Mouse (Mus musculus) fibroblast of lung, adult 2 months (primary cell): ENCODE measurements at regions not wholly inside any gene's neighbourhood (a gene's known extent, or its start where the extent isn't known, plus 50 kb on each side); places are given as distances from the start of the nearest gene placed in this dataset.

Experiments
- DNase-seq: peaks from one replicate; pipeline ENCODE4 v3.0.0-alpha.2; 2011; ENCODE audit warnings: low read depth

DNA sequence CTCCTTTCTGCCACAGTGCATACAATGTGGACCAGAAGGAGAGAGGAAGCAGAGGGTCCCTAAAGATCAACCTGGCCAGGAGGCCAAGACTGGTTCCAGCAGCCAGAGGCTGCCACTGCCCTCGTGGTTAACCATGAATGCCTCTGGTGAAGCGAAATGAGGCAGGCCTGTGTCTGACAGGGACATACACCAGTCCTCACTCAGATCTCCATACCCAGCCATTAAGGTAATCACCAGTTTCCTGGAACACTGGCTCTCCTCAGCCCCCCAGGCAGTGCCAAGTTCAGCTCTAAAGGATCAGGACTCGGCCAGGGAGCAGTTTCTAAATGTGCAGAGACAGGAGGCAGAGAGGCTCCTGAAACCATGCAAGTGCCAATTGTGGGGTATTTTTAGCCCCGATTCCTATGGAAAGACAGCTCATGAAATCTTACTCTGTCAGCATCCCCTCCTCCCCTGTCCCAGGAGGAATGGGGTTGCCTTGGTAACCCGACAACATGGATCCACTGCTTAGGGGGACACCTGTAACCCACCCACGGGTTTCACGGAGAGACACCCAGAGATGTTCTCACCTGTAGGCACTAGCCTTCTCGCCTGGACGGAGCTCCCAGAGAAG is 103.6 kb downstream of the Ier5 start:
- DNase-seq = no peak

DNA sequence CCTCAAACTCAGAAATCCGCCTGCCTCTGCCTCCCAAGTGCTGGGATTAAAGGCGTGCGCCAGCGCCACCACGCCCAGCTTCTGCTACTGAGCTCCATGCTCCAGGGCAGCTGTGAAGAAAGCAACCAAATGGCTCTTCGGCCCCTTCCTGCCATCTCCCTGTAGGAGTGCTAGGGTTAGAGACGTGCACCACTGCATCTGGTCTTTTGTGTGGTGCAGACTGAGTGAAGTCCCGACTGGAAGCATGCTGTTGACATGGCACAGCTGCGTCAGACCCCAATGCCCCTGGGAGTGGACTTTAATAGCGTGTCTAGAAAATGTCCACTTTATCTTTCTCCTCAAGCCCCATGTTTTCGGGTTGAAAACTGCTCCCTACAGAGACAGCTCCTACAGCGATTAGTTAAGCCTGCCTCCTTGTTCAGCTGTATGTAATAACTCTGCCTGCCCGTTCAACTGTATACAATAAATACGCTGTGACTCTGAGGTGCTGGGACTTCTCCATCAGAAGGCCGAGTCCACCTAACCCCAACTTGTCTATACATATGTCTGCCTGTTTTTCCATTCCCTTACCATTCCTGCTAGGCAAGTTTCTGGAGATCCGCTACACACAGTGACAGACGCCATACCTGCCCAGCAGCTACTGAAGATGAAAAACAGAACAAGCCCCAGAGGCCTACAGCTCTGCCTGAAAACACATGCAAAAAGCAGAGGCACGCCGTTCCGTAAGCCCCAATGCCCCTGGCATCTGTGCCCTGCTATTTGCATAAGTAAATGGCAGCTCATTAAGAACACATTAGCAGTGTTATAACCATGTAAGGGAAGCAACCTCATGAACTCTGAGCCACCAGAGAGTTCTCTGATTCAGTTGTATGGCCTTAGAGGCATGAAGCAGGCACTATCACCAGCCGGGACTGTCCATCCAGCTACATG is 105.2 kb downstream of the Ier5 start:
- no peak for DNase-seq

DNA sequence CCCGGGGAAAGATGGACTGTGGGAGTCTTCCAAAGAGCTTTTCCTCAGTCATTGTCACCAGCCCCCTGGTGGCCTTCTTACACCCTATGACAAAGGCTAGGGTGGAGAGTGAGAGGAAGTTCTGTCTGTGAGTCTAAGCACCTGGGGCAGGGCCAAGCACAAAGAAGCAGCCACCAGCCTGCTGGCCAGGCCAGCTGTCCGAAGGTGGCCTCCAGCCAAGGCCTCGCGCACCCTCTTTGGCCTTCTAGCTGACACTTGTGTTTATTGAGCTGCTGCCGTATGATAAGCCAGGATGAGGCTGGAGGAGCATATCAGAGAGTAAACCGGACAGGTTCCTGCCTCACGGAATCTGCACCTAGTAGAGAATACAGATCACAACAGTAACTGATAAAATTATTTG is 99.0 kb upstream of the Cacna1e start:
- no peak for DNase-seq

DNA sequence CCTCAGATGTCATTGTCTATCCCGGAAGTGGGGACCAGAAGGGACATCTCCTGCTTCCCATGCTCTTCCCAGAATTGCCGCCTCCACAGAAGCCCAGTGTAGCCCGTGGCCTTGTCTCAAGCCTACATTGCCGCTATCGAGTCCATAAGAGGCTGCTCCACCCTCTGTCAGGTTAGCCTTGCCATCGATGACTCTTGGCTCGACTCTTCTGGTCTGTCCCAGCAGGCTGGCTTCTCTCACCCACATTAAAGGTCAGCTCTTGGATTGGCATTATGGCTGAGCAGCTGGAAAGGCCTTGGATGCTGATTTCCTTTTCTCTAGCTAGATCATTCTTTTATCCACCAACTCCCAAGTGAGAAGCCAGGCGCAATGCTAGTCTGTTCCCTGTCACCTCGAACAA is 98.5 kb upstream of the Cacna1e start:
- DNase-seq = no peak

DNA sequence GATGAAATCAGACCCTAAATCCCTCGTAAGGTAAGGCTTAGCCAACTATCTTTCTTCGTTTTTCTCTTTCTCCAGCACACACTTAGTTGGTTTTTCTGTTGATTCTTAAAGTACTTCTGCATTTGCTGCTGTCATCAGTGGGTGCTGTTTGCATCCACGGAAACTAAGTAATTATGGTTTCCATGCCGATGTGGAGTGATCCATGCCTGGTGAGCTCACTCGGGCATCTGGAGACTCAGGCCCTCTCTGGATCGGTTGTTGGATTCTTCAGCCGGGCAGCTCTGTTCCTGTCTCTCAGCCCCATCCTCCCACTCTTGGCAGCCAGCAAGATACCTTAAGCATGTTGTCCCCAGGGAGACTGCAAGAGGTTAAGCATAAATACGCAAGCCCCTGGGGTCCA is 97.4 kb upstream of the Cacna1e start:
- no peak for DNase-seq

DNA sequence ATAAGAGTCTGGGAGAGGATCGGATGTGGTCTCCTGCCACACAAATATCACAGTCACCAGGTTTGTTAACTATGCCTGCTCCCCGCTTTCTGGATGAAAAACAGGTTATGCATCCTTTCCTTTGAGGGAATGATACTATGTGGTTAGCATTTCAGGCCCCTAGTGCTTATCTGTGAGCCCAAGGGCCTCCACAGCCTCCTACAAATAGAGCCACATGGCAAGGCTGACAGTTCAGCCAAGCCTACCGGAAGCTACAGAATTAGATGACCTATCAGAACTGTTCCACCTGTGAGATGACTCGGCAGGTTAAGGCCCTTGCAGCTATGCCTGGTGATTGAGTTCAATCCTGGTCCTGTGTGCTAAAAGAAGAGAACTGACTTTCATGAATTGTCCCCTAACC is 91.4 kb upstream of the Cacna1e start:
- DNase-seq = no peak

DNA sequence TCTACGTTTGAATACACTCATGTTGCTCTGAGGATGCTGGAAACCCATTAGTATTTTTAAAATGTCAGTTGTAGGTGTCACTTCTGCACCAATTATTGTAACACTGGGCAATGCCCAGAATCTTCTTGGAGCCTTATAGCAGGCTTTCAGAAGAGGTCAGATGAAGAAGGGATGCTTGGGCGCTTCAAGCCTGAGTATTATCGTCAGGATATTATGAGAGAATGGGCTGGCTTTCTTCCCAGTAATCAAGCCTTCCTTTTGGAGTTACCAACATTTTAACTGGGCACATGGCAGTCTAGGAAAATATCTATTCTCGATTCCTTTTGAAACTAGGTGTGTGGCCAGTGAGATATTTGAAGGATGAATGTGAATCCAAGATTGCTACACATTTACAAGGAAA is 77.0 kb upstream of the Cacna1e start:
- no peak for DNase-seq

DNA sequence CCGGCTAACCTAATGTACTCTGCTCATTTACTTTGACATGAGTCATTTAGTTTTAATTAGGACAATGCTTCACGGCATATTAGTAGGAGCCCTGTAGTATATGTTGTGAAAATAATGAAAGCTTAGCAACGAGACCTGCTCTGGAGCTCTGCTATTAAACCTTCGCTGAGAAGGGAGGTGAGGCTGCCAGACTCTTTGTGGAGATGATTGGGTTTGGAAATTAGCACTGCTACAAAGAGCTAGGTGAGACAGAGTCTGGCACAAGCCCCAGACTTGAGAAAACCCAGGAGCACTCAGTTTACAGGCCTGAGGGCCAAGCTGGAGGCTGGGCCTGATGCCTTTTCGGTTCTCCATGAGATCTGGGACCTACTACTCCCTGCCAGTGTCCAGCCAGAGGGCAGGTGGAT is 72.3 kb upstream of the Cacna1e start:
- no peak for DNase-seq

- DNase-seq = no peak
These were observed 68.4 kb upstream of the Cacna1e start for GRCm38 (mm10) chr1:154952679-154953078.
